Mouse (Mus musculus) kidney, adult 2 months (tissue): ENCODE measurements around the gene Cdc42se2. TPM values are rescaled to one million over a fixed set of nuclear protein-coding genes. Genes with fewer than 3 reads are reported as not detected.

Source experiments
- DNase-seq: peaks from one replicate; pipeline ENCODE4 v3.0.0; 2021
- H3K27ac ChIP-seq: fragments of 200-500 bp; 2 replicates; pipeline ENCODE4 v1.5.1; 2012; ENCODE audit warnings: low read depth, low read length, control low read depth, inconsistent platforms; ENCODE audit not compliant: insufficient read depth
- H3K27me3 ChIP-seq: fragments of 200-500 bp; replicated peaks from 2 replicates; pipeline ENCODE4 v1.6.1; 2012; ENCODE audit warnings: mild to moderate bottlenecking, moderate library complexity, low read length, inconsistent platforms; ENCODE audit not compliant: control insufficient read depth, insufficient read depth
- H3K36me3 ChIP-seq: fragments of 200-500 bp; 2 replicates; pipeline ENCODE4 v1.6.1; 2012; ENCODE audit warnings: mild to moderate bottlenecking, moderate library complexity, low read length, inconsistent platforms; ENCODE audit not compliant: control insufficient read depth, insufficient read depth
- H3K4me1 ChIP-seq: fragments of 200-500 bp; 2 replicates; pipeline ENCODE4 v1.6.1; 2011; ENCODE audit warnings: low read length; ENCODE audit not compliant: control insufficient read depth, insufficient read depth
- H3K4me3 ChIP-seq: fragments of 200-500 bp; 2 replicates; pipeline ENCODE4 v1.5.1; 2011; ENCODE audit warnings: mild to moderate bottlenecking, low read depth, low read length, control low read depth; ENCODE audit not compliant: insufficient read depth
- CTCF ChIP-seq: fragments of 200-500 bp; conservative IDR thresholded peaks from 2 replicates; pipeline ENCODE4 v1.5.1; 2011; ENCODE audit warnings: low read depth, mild to moderate bottlenecking, control low read depth, low read length, moderate library complexity, mixed read lengths; ENCODE audit not compliant: insufficient read depth, insufficient read length
- POLR2A ChIP-seq: fragments of 200-500 bp; IDR thresholded peaks from one replicate; pipeline ENCODE4 v1.6.1; 2011; ENCODE audit warnings: low read depth, low read length, control low read depth
- WGBS: fragments of 180-500 bp; shearing (Covaris S2); methylation state at CpG from one replicate; pipeline ENCODE4 v1.1.7; 2018; 5-methylcytosine and 5-hydroxymethylcytosine counted together
- polyA plus RNA-seq: library from polyadenylated mRNA; depleted of rRNA; stranded (reverse); fragments of >200 nt; gene quantifications from 2 replicates; pipeline ENCODE4 v1.2.3, GENCODE M21; 2012

Cdc42se2 gene
- polyA plus RNA-seq, 1 experiment, result 30.6 TPM

- Histone ChIP-seq H3K4me1 (no peaks in the 10 kb centered on the region), H3K36me3 (no peaks in the 10 kb centered on the region), H3K4me3 (no peak overlapping the region), H3K27ac (no peak overlapping the region), H3K27me3 (no peaks in the 10 kb centered on the region)
- TF ChIP-seq POLR2A, result no peak
- TF ChIP-seq CTCF, result no peak
- no peak for DNase-seq
- WGBS, result 89% methylated on average over 3 of the region's 3 CpGs
These were observed 60.9 kb downstream of the Cdc42se2 start for GRCm38 (mm10) chr11:54726571-54727062.

GRCm38 (mm10) chr11:54724353-54725034, 63.0 kb downstream of the Cdc42se2 start:
- TF ChIP-seq POLR2A (no peak), CTCF (no peak)
- no peaks in the 10 kb centered on the region for H3K4me1 ChIP-seq
- DNase-seq, result peak; percentile 11
- H3K4me3 ChIP-seq, result no peak overlapping the region
- 54% methylated on average over 4 of the region's 4 CpGs for WGBS
- H3K27ac ChIP-seq, result no peak overlapping the region
- no peaks in the 10 kb centered on the region for H3K36me3 ChIP-seq
- H3K27me3 ChIP-seq, result no peaks in the 10 kb centered on the region

- H3K36me3 ChIP-seq, result no peaks in the 10 kb centered on the region
These were observed 65.4 kb downstream of the Cdc42se2 start for GRCm38 (mm10) chr11:54722057-54722456.

GRCm38 (mm10) chr11:54718601-54719000, 68.9 kb downstream of the Cdc42se2 start:
- no peak for DNase-seq
- WGBS, result 98% methylated on average over 3 of the region's 3 CpGs
- TF ChIP-seq POLR2A (no peak), CTCF (no peak)
- Histone ChIP-seq H3K36me3 (no peaks in the 10 kb centered on the region), H3K4me3 (no peak overlapping the region), H3K27me3 (no peaks in the 10 kb centered on the region), H3K4me1 (no peaks in the 10 kb centered on the region), H3K27ac (no peak overlapping the region)

More at GRCm38 (mm10) chr11:54722057-54722456, 65.4 kb downstream of the Cdc42se2 start:
- WGBS, result 88% methylated on average over 6 of the region's 6 CpGs
- Histone ChIP-seq H3K27ac (no peak overlapping the region), H3K27me3 (no peaks in the 10 kb centered on the region), H3K4me1 (no peaks in the 10 kb centered on the region), H3K4me3 (no peak overlapping the region)
- TF ChIP-seq POLR2A, result no peak
- DNase-seq, result no peak

- Histone ChIP-seq H3K4me1 (no peaks in the 10 kb centered on the region), H3K27me3 (no peaks in the 10 kb centered on the region), H3K36me3 (no peaks in the 10 kb centered on the region), H3K4me3 (no peak overlapping the region), H3K27ac (no peak overlapping the region)
- 94% methylated on average over 3 of the region's 3 CpGs for WGBS
- TF ChIP-seq POLR2A (no peak), CTCF (no peak)
- DNase-seq, result no peak
These were observed 69.6 kb downstream of the Cdc42se2 start for GRCm38 (mm10) chr11:54717893-54718292.

- no peak for TF ChIP-seq CTCF
- H3K4me3 ChIP-seq, result no peak overlapping the region
- H3K27me3 ChIP-seq, result no peaks in the 10 kb centered on the region
- DNase-seq, result no peak
- no peaks in the 10 kb centered on the region for H3K36me3 ChIP-seq
- no peak overlapping the region for H3K27ac ChIP-seq
- H3K4me1 ChIP-seq, result no peaks in the 10 kb centered on the region
- 77% methylated on average over 2 of the region's 2 CpGs for WGBS
These were observed 74.6 kb downstream of the Cdc42se2 start for GRCm38 (mm10) chr11:54712849-54713248.

GRCm38 (mm10) chr11:54710512-54711293, 76.8 kb downstream of the Cdc42se2 start:
- Histone ChIP-seq H3K27me3 (no peaks in the 10 kb centered on the region), H3K36me3 (no peaks in the 10 kb centered on the region), H3K4me1 (no peaks in the 10 kb centered on the region), H3K27ac (no peak overlapping the region), H3K4me3 (no peak overlapping the region)
- 83% methylated on average over 4 of the region's 4 CpGs for WGBS
- no peak for DNase-seq
- TF ChIP-seq CTCF (no peak), POLR2A (no peak)

GRCm38 (mm10) chr11:54709645-54710044, 77.8 kb downstream of the Cdc42se2 start:
- no peak for TF ChIP-seq POLR2A
- 52% methylated on average over 2 of the region's 2 CpGs for WGBS
- H3K36me3 ChIP-seq, result no peaks in the 10 kb centered on the region
- no peaks in the 10 kb centered on the region for H3K27me3 ChIP-seq
- H3K27ac ChIP-seq, result no peak overlapping the region
- H3K4me3 ChIP-seq, result no peak overlapping the region
- no peak for DNase-seq
- no peaks in the 10 kb centered on the region for H3K4me1 ChIP-seq
